In genomic region chr13:89740243-89741115, GRCm38 (mm10) we compare ENCODE assay signal across 8 mouse cellular contexts. TPM values are rescaled to one million over a fixed set of nuclear protein-coding genes. Genes with fewer than 3 reads are reported as not detected.
DNase-seq lines count a peak whose midpoint lies in the region; ATAC-seq and TF ChIP-seq lines count a peak whose summit lies in the region.

No protein-coding gene starts in this region.

- H3K4me1 ChIP-seq in hindbrain, embryonic 13.5 days (replicated peaks) = peaks cover 25% of the 10 kb centered on the region
- H3K4me1 ChIP-seq in lung, postnatal 0 days (ENCODE audit: insufficient read depth, low read depth, low read length) = peaks cover 3% of the 10 kb centered on the region; the same call in 1 of the 2 replicates

- H3K4me3 ChIP-seq in hindbrain, embryonic 13.5 days = peak overlapping the region; percentile 59
- H3K4me3 ChIP-seq in lung, postnatal 0 days (ENCODE audit: low read depth, low read length) = peak overlapping the region; percentile 64

- peak overlapping the region; percentile 82 for H3K27ac ChIP-seq in hindbrain, embryonic 13.5 days
- H3K27ac ChIP-seq in lung, postnatal 0 days (ENCODE audit: low read length) = peak overlapping the region; percentile 76

- peaks cover 3% of the 10 kb centered on the region; the same call in 1 of the 2 replicates for H3K27me3 ChIP-seq in hindbrain, embryonic 13.5 days
- H3K27me3 ChIP-seq in lung, postnatal 0 days (replicated peaks; ENCODE audit: insufficient read depth, low read length) = no peaks in the 10 kb centered on the region

- WGBS in hindbrain, embryonic 13.5 days = under 1% methylated on average over 33 of the region's 33 CpGs
- under 1% methylated on average over 32 of the region's 33 CpGs for WGBS in lung, postnatal 0 days

- H3K4me2 ChIP-seq in hindbrain, embryonic 13.5 days = peak overlapping the region; percentile 97
- H3K4me2 ChIP-seq in lung, postnatal 0 days (replicated peaks; ENCODE audit: low read depth, low read length) = peak overlapping the region; percentile 91

- no peaks in the 10 kb centered on the region for H3K9me3 ChIP-seq in hindbrain, embryonic 13.5 days
- H3K9me3 ChIP-seq in lung, postnatal 0 days (ENCODE audit: low read length) = no peaks in the 10 kb centered on the region

- H3K36me3 ChIP-seq in hindbrain, embryonic 13.5 days = no peaks in the 10 kb centered on the region
- H3K36me3 ChIP-seq in lung, postnatal 0 days (ENCODE audit: insufficient read depth, low read length) = no peaks in the 10 kb centered on the region

- H3K9ac ChIP-seq in hindbrain, embryonic 13.5 days = peak overlapping the region; percentile 77
- H3K9ac ChIP-seq in lung, postnatal 0 days (replicated peaks; ENCODE audit: low read depth) = peak overlapping the region; percentile 41; the same call in 1 of the 2 replicates

- peak; percentile 71 for TF ChIP-seq CTCF in lung, postnatal 0 days (IDR thresholded peaks at IDR 0.05)

- ATAC-seq in hindbrain, embryonic 13.5 days (ENCODE audit: low FRiP score) = peak; percentile 89
- peak; percentile 87 for ATAC-seq in lung, postnatal 0 days

- DNase-seq in NIH3T3 (ENCODE audit: low read depth) = peak; percentile 88
- DNase-seq in cerebellum, postnatal 10 days = peak; percentile 81 to 87
- peak; percentile 55 to 64 for DNase-seq in frontal cortex, postnatal 25 days (ENCODE audit: low spot score in 2 of 2)
- peak; percentile 80 to 87 for DNase-seq in layer of hippocampus, postnatal 14 days (ENCODE audit: low spot score in 2 of 2)
- DNase-seq in lung, postnatal 0 days (ENCODE audit: low spot score) = peak; percentile 96
- peak; percentile 61 for DNase-seq in ovary, adult 18-20 months (ENCODE audit: low spot score)
- DNase-seq in thymus, postnatal 36 days = peak; percentile 13 to 26

- TF ChIP-seq EP300 in lung, postnatal 0 days (IDR thresholded peaks at IDR 0.05) = 0 out of 2 replicates have a peak, but pooled peaks have one; percentile 25

RNA-seq across cellular contexts. Expression of gene Vcan, which starts 1.8 kb away (rescaled TPM):
- polyA plus RNA-seq in hindbrain, embryonic 13.5 days (2015; fragmentation: Nextera tagmentation; extraction: Ambion mirVana) = 48.2 and 52.4 TPM in 2 replicates
- 10 to 100 TPM; 34.6 to 39.0 TPM for total RNA-seq in layer of hippocampus, postnatal 14 days (2021)
- polyA plus RNA-seq in lung, postnatal 0 days (2015; fragmentation: Nextera tagmentation; extraction: Ambion mirVana) = 12.1 and 12.3 TPM in 2 replicates

Comparison
In these comparisons a context has a peak if more than half of its experiments do, and no peak if none do; other contexts are left out.
1. Peak in every context shown above with its lines: DNase-seq, ATAC-seq, H3K4me3 ChIP-seq and H3K27ac ChIP-seq.
2. DNase-seq: peak in every context shown above with its lines; median percentile 96 in lung, postnatal 0 days; 88 in NIH3T3; 84 in cerebellum, postnatal 10 days; 84 in layer of hippocampus, postnatal 14 days; 61 in ovary, adult 18-20 months; 60 in frontal cortex, postnatal 25 days; 20 in thymus, postnatal 36 days.